Mouse (Mus musculus): ENCODE measurements at regions not wholly inside any gene's neighbourhood (a gene's known extent, or its start where the extent isn't known, plus 50 kb on each side); places are given as distances from the start of the nearest gene placed in this dataset.

GRCm38 (mm10) chr8:82265745-82266144 is 137.3 kb downstream of the Il15 start:
- DNase-seq (ENCODE audit: low read depth) = peak; percentile 52

GRCm38 (mm10) chr8:82262196-82262595 is 140.8 kb downstream of the Il15 start:
- TF ChIP-seq POLR2A (IDR thresholded peaks at IDR 0.05; ENCODE audit: borderline replicate concordance, extremely low read depth, insufficient read depth, insufficient read length, poor library complexity, severe bottlenecking) (no peak), CTCF (IDR thresholded peaks at IDR 0.05; ENCODE audit: borderline replicate concordance, extremely low read depth, insufficient read depth, insufficient read length) (no peak)
- DNase-seq (ENCODE audit: low read depth) = no peak

More at GRCm38 (mm10) chr8:82265745-82266144, 137.3 kb downstream of the Il15 start:
- no peak for TF ChIP-seq POLR2A (IDR thresholded peaks at IDR 0.05; ENCODE audit: borderline replicate concordance, extremely low read depth, insufficient read depth, insufficient read length, poor library complexity, severe bottlenecking)
- TF ChIP-seq CTCF (IDR thresholded peaks at IDR 0.05; ENCODE audit: borderline replicate concordance, extremely low read depth, insufficient read depth, insufficient read length) = no peak

GRCm38 (mm10) chr8:82260613-82261012 is 142.4 kb downstream of the Il15 start:
- DNase-seq (ENCODE audit: low read depth) = no peak
- TF ChIP-seq POLR2A (IDR thresholded peaks at IDR 0.05; ENCODE audit: borderline replicate concordance, extremely low read depth, insufficient read depth, insufficient read length, poor library complexity, severe bottlenecking) = no peak
- TF ChIP-seq CTCF (IDR thresholded peaks at IDR 0.05; ENCODE audit: borderline replicate concordance, extremely low read depth, insufficient read depth, insufficient read length) = no peak

GRCm38 (mm10) chr8:82255815-82256214 is 147.2 kb downstream of the Il15 start:
- TF ChIP-seq POLR2A (IDR thresholded peaks at IDR 0.05; ENCODE audit: borderline replicate concordance, extremely low read depth, insufficient read depth, insufficient read length, poor library complexity, severe bottlenecking) (no peak), CTCF (IDR thresholded peaks at IDR 0.05; ENCODE audit: borderline replicate concordance, extremely low read depth, insufficient read depth, insufficient read length) (no peak)
- DNase-seq (ENCODE audit: low read depth) = no peak

DNA sequence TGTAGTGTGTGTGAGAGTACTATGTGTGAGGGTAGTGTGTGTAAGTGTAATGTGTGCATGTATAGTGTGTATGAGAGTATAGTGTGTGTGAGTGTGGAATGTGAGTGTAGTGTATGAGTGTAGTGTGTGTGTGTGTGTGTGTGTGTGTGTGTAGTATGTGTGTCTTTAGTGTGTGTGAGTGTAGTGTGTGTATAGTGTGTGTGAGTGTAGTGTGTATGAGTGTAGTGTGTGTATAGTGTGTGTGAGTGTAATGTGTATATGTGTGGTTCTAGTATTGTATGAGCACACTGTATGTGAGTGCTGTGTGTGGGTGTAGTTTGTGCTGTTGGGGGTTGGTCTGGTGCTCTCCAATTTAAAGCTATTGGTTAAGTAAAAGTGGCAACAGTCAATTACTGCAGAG is 150.6 kb downstream of the Il15 start:
- no peak for DNase-seq (ENCODE audit: low read depth)
- no peak for TF ChIP-seq POLR2A (IDR thresholded peaks at IDR 0.05; ENCODE audit: borderline replicate concordance, extremely low read depth, insufficient read depth, insufficient read length, poor library complexity, severe bottlenecking)
- no peak for TF ChIP-seq CTCF (IDR thresholded peaks at IDR 0.05; ENCODE audit: borderline replicate concordance, extremely low read depth, insufficient read depth, insufficient read length)

- TF ChIP-seq CTCF (IDR thresholded peaks at IDR 0.05; ENCODE audit: borderline replicate concordance, extremely low read depth, insufficient read depth, insufficient read length) = no peak
- no peak for TF ChIP-seq POLR2A (IDR thresholded peaks at IDR 0.05; ENCODE audit: borderline replicate concordance, extremely low read depth, insufficient read depth, insufficient read length, poor library complexity, severe bottlenecking)
- DNase-seq (ENCODE audit: low read depth) = no peak
Measured at GRCm38 (mm10) chr8:82249841-82250577, 153.0 kb downstream of the Il15 start.

- TF ChIP-seq POLR2A (IDR thresholded peaks at IDR 0.05; ENCODE audit: borderline replicate concordance, extremely low read depth, insufficient read depth, insufficient read length, poor library complexity, severe bottlenecking) (no peak), CTCF (IDR thresholded peaks at IDR 0.05; ENCODE audit: borderline replicate concordance, extremely low read depth, insufficient read depth, insufficient read length) (no peak)
- DNase-seq (ENCODE audit: low read depth) = no peak
Measured at GRCm38 (mm10) chr8:82244076-82244475, 158.9 kb downstream of the Il15 start.

DNA sequence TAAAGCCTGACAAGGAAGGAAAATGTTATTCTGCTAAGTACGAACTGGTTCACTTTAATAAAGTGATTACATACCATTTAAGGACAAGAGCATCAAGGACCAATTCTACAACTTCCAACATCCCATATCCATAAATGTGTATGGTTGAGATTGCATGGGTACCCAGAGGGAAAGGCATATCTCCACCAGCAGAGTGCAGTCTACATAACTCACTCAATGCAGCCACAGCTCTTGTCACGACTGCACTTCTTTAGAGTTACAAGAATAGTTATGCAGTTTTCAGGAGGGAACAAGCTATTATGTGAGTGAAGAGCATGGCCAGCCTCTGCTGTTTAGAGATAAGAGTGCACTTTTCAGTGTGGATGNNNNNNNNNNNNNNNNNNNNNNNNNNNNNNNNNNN is 173.1 kb downstream of the Il15 start:
- DNase-seq (ENCODE audit: low read depth) = peak; percentile 16
- no peak for TF ChIP-seq POLR2A (IDR thresholded peaks at IDR 0.05; ENCODE audit: borderline replicate concordance, extremely low read depth, insufficient read depth, insufficient read length, poor library complexity, severe bottlenecking)
- peak; percentile 4; the same call in 1 of the 2 replicates for TF ChIP-seq CTCF (IDR thresholded peaks at IDR 0.05; ENCODE audit: borderline replicate concordance, extremely low read depth, insufficient read depth, insufficient read length)

- TF ChIP-seq POLR2A (IDR thresholded peaks at IDR 0.05; ENCODE audit: borderline replicate concordance, extremely low read depth, insufficient read depth, insufficient read length, poor library complexity, severe bottlenecking) (no peak), CTCF (IDR thresholded peaks at IDR 0.05; ENCODE audit: borderline replicate concordance, extremely low read depth, insufficient read depth, insufficient read length) (no peak)
- no peak for DNase-seq (ENCODE audit: low read depth)
Measured at GRCm38 (mm10) chr8:82201746-82202145, 201.3 kb downstream of the Il15 start.

GRCm38 (mm10) chr8:82200176-82200575 is 202.8 kb downstream of the Il15 start:
- no peak for DNase-seq (ENCODE audit: low read depth)
- TF ChIP-seq POLR2A (IDR thresholded peaks at IDR 0.05; ENCODE audit: borderline replicate concordance, extremely low read depth, insufficient read depth, insufficient read length, poor library complexity, severe bottlenecking) (no peak), CTCF (IDR thresholded peaks at IDR 0.05; ENCODE audit: borderline replicate concordance, extremely low read depth, insufficient read depth, insufficient read length) (no peak)

GRCm38 (mm10) chr8:82196504-82196903 is 206.5 kb downstream of the Il15 start:
- peak; percentile 55 for DNase-seq (ENCODE audit: low read depth)
- TF ChIP-seq CTCF (IDR thresholded peaks at IDR 0.05; ENCODE audit: borderline replicate concordance, extremely low read depth, insufficient read depth, insufficient read length) = no peak
- TF ChIP-seq POLR2A (IDR thresholded peaks at IDR 0.05; ENCODE audit: borderline replicate concordance, extremely low read depth, insufficient read depth, insufficient read length, poor library complexity, severe bottlenecking) = no peak

DNA sequence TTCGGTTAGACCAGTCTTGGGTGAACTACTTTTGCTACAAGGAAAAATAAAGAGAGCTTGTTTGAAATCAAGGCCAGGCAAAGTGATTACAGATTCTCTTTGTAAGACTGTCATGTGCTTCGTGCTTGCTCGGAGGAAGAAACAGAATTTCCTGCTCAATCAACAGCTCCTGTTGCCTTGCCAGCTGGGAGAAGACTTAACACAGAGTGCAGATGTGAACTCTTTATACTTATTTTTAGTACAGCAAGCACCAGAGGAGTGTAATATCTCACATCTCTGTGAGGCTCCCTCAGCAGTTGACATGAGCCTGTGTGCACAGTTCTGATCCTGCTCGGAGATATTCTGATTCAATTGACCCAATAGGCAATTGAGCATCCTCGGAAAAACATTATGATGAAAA is 207.9 kb downstream of the Il15 start:
- TF ChIP-seq POLR2A (IDR thresholded peaks at IDR 0.05; ENCODE audit: borderline replicate concordance, extremely low read depth, insufficient read depth, insufficient read length, poor library complexity, severe bottlenecking) (no peak), CTCF (IDR thresholded peaks at IDR 0.05; ENCODE audit: borderline replicate concordance, extremely low read depth, insufficient read depth, insufficient read length) (no peak)

More for the DNA sequence above, 207.9 kb downstream of the Il15 start:
- peak; percentile 32 for DNase-seq (ENCODE audit: low read depth)
